Mouse (Mus musculus) c-Kit-positive CD71-negative TER-119-negative erythroid progenitor cells, embryonic 14.5 days (primary cell): ENCODE data around the gene Vps26a.
A peak's percentile ranks its signal among the peaks of the same experiment; 100 is the strongest.
"Not testable (repeated sequence)": the region's sequence is repeated elsewhere in the genome, so short reads cannot be mapped to it uniquely, and the experiment has no call there.

ENCODE experiments used
- DNase-seq: peaks from one replicate; pipeline ENCODE4 v3.0.0-alpha.2; 2013; ENCODE audit warnings: low read depth

The Vps26a gene

GRCm38 (mm10) chr10:62500916-62501615 lies 14.5 kb upstream of the Vps26a start:
- DNase-seq, result no peak

- no peak for DNase-seq
Measured at GRCm38 (mm10) chr10:62500088-62500915, 13.7 kb upstream of the Vps26a start.

GRCm38 (mm10) chr10:62491681-62492080 lies 5.1 kb upstream of the Vps26a start:
- DNase-seq, result not testable (repeated sequence)

- DNase-seq, result no peak
Measured at GRCm38 (mm10) chr10:62488266-62488665, 1.7 kb upstream of the Vps26a start.

- no peak for DNase-seq
Measured at GRCm38 (mm10) chr10:62485878-62486582, 575 bp downstream of the Vps26a start.

- no peak for DNase-seq
Measured at GRCm38 (mm10) chr10:62481108-62481852, 5.3 kb downstream of the Vps26a start.

- no peak for DNase-seq
Measured at GRCm38 (mm10) chr10:62476980-62477379, 9.6 kb downstream of the Vps26a start.

GRCm38 (mm10) chr10:62474944-62475343 lies 11.7 kb downstream of the Vps26a start:
- no peak for DNase-seq

GRCm38 (mm10) chr10:62471105-62471504 lies 15.5 kb downstream of the Vps26a start:
- DNase-seq, result no peak

GRCm38 (mm10) chr10:62469736-62470135 lies 16.9 kb downstream of the Vps26a start:
- no peak for DNase-seq

- DNase-seq, result no peak
Measured at GRCm38 (mm10) chr10:62461321-62461720, 25.3 kb downstream of the Vps26a start.

GRCm38 (mm10) chr10:62452001-62452400 lies 34.6 kb downstream of the Vps26a start:
- DNase-seq, result not testable (repeated sequence)

GRCm38 (mm10) chr10:62450280-62450640 lies 36.3 kb downstream of the Vps26a start:
- DNase-seq, result no peak

GRCm38 (mm10) chr10:62449364-62450279 lies 37.0 kb downstream of the Vps26a start, which contains the start of the genes 4930507D05Rik and Supv3l1:
Gene 4930507D05Rik (plus strand): TSS chr10:62449489.
Gene Supv3l1 (minus strand): TSS chr10:62449738.
- DNase-seq, result peak; percentile 77

- DNase-seq, result no peak
Measured at GRCm38 (mm10) chr10:62430427-62430826, 56.2 kb downstream of the Vps26a start.

- no peak for DNase-seq
Measured at GRCm38 (mm10) chr10:62425081-62425871, 61.3 kb downstream of the Vps26a start.

GRCm38 (mm10) chr10:62422255-62422654 lies 64.3 kb downstream of the Vps26a start, which contains the start of gene Hkdc1:
Gene Hkdc1 (minus strand): TSS chr10:62422491.
- DNase-seq, result no peak

GRCm38 (mm10) chr10:62421127-62421526 lies 65.5 kb downstream of the Vps26a start:
- DNase-seq, result no peak

- DNase-seq, result no peak
Measured at GRCm38 (mm10) chr10:62420399-62420798, 66.2 kb downstream of the Vps26a start.

GRCm38 (mm10) chr10:62419422-62419821 lies 67.2 kb downstream of the Vps26a start:
- DNase-seq, result no peak
